Mouse (Mus musculus) brain, embryonic 14.5 days (tissue): ENCODE results near the gene Clstn3.
"Not testable (repeated sequence)": the region's sequence is repeated elsewhere in the genome, so short reads cannot be mapped to it uniquely, and the experiment has no call there.

ENCODE experiments used
- CTCF ChIP-seq: fragments of 200-500 bp; IDR thresholded peaks from 2 replicates; pipeline ENCODE4 v1.5.1; 2012; ENCODE audit warnings: inconsistent platforms, mild to moderate bottlenecking, moderate library complexity, borderline replicate concordance; ENCODE audit not compliant: insufficient read depth, insufficient read length; ENCODE audit errors: extremely low read depth
- POLR2A ChIP-seq: fragments of 200-500 bp; IDR thresholded peaks from 2 replicates; pipeline ENCODE4 v1.6.1; 2012; ENCODE audit warnings: mild to moderate bottlenecking, inconsistent platforms, borderline replicate concordance; ENCODE audit not compliant: poor library complexity, insufficient read depth, insufficient read length, severe bottlenecking; ENCODE audit errors: extremely low read depth

GRCm38 (mm10) chr6:124483831-124484230, 19.2 kb upstream of the Clstn3 start:
- TF ChIP-seq CTCF, POLR2A: not testable (repeated sequence)
